Mouse (Mus musculus) megakaryocyte, adult 5-6 weeks (primary cell): Measurements from ENCODE around the gene Ppp2r5c. TPM values are rescaled to one million over a fixed set of nuclear protein-coding genes. Genes with fewer than 3 reads are reported as not detected.

Experiments
- ATAC-seq: 2 replicates; pipeline ENCODE4 v1.8.0; 2016; ENCODE audit warnings: mild to moderate bottlenecking, inconsistent platforms; ENCODE audit not compliant: poor library complexity, severe bottlenecking
- total RNA-seq, 2 experiments: library from RNA; stranded (forward) in 1 of 2; stranded (reverse) in 1 of 2; fragments of 153-499, 151-499 nt in 1 of 2; fragments of 221-1000, 200-1000 nt in 1 of 2; gene quantifications; 2 replicates each; pipeline versions ENCODE4 v1.2.3 to v1.2.4; 2015 to 2017

The Ppp2r5c gene
- total RNA-seq, 2 experiments from 2014 or later: 178 to 306 TPM

- ATAC-seq: peak; percentile 87
Observed at GRCm38 (mm10) chr12:110485585-110486331, 38.8 kb downstream of the Ppp2r5c start.

DNA sequence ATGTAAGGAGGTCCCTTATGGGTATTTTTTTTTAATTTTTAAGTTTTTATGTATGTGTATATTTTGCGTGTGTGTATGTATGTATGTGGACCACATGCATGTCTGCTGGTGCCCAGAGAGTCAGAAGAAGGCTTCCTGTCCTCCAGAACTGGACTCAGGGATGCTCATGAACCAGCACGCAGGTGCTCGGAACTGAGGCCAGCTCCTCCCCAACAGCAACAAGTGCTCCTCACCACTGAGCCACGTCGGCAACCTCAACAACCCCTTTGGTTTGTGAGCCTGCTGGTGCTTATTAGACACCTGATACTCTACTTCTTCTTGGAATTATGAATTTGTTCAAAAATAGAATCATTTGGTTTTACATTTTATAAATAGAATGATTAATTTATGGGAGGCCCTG is 39.9 kb downstream of the Ppp2r5c start:
- no peak for ATAC-seq

DNA sequence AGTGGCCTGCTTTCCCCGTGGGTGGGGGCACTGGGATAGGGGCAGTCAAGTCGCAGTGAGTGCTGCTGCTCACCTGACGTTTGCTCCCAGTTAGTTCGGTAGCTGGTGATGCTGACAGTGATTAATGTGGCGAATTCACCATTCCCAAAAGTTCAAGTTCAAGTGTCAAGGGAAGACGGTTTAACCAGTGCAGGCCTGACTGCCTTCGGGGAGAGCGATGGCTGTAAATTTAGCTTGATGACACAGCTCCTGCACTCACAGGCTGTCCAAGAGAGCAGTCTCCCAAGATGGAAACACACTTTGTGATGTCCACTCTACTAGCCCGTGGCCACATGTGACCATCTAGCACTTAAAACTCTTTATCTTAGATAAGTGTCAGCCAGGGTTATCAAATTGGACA is 41.1 kb downstream of the Ppp2r5c start:
- no peak for ATAC-seq

GRCm38 (mm10) chr12:110489946-110490701 is 43.2 kb downstream of the Ppp2r5c start:
- no peak for ATAC-seq

- no peak for ATAC-seq
Observed at GRCm38 (mm10) chr12:110492436-110492835, 45.5 kb downstream of the Ppp2r5c start.

- ATAC-seq: no peak
Observed at GRCm38 (mm10) chr12:110493597-110494369, 46.9 kb downstream of the Ppp2r5c start.

DNA sequence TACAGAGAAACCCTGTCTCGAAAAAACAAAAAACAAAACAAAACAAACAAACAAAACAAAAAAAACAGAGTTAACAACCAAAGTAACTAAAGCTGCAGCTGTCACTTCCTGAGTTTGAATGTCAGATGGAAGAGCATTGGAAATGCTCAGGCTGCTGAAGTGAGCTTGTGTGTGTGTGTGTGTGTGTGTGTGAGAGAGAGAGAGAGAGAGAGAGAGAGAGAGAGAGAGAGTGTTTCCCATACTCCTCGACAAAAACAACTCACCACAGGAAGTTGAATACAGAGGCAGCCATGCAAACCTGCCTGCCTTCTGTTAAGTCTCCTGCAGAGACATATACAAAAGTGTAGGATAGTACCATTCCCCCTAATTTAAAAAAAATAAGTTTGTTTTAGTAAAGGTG is 47.9 kb downstream of the Ppp2r5c start:
- no peak for ATAC-seq

- ATAC-seq: no peak
Observed at GRCm38 (mm10) chr12:110495260-110495659, 48.3 kb downstream of the Ppp2r5c start.

- ATAC-seq: no peak
Observed at GRCm38 (mm10) chr12:110496016-110496415, 49.1 kb downstream of the Ppp2r5c start.

DNA sequence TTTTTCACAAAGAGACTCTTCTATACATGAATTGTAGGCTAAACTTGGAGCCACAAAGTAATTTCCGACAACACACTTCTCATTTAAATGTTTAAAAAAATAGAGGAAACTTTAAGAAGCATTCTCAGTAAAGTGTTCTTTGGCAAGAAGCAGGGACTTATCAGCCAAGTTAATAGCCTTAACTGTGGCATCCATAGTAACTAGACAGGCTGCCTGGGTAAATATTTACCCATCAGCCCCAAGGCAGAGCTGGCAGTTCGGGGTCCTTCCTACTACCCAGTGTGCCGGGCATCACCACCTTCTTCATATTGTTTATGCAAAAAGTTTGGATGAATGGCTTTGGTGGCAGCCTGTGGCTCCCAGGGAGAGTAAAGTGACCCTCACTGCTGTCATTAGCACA is 50.1 kb downstream of the Ppp2r5c start:
- no peak for ATAC-seq

GRCm38 (mm10) chr12:110497485-110497884 is 50.6 kb downstream of the Ppp2r5c start:
- no peak for ATAC-seq

DNA sequence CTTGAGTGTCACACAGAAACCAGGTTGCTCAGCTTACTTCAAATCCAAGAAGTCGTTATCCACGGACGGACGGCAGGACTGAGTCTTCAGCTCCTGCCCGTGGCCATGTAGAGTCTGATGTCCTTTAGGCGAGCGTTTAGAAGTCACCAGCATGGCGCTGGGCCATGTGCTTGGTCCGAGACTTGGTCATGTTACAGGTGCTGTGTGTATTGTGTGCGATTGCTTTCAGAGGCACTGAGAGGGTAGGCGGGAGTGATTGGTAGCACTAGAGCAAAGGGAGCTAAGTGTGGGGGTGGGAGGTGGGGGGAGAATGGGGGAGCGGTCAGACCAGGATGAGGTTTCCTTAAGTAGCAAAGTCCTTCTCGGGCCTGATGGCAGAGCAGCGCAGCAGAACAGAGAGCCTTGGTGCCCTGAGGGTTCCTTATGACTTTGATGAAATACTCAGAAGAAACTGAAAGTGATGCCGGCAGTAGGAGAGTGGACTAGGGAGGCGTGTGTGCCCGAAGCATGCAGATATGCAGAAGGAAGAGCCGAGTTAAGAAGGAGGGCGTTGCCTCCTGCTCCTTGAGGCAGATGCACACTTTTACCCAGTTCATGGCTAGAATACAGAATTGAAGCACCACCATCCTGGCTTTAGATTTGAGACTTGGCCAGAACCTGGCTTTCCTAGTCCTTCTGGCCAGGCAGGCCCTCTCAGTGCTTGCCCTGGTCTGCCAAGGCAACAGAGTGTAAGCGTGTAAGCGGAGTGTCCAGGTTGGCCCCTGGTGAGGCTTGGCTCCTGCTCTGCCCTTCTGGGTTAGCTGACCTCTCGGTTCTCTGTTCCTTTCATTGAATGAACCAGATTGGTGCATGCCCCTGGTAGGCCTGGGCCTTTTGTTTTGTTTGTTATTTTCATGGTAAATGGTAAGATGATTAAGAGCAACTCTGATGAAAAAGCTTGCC is 51.6 kb downstream of the Ppp2r5c start:
- ATAC-seq: peak; percentile 56

GRCm38 (mm10) chr12:110499225-110499992 is 52.5 kb downstream of the Ppp2r5c start:
- ATAC-seq: peak; percentile 71

DNA sequence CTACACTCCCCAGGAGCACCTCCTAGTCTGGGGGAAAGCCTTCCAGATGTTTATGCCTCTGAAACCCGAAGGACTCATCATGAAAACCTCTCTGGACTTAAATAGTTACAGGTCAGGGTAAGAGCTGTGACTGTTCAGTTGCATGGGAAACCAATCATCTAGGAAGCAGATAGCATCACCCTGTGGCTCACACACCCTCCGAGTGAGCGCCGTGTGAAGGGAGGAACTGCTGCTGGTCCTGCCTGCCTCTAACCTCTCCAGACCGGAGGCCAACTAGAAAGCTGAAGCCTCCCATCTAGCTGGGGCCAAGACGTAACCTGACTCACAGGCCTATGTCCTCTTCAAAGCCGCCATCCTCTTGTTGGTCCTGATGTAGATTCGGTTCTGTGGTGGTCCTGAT is 53.2 kb downstream of the Ppp2r5c start:
- ATAC-seq: no peak

DNA sequence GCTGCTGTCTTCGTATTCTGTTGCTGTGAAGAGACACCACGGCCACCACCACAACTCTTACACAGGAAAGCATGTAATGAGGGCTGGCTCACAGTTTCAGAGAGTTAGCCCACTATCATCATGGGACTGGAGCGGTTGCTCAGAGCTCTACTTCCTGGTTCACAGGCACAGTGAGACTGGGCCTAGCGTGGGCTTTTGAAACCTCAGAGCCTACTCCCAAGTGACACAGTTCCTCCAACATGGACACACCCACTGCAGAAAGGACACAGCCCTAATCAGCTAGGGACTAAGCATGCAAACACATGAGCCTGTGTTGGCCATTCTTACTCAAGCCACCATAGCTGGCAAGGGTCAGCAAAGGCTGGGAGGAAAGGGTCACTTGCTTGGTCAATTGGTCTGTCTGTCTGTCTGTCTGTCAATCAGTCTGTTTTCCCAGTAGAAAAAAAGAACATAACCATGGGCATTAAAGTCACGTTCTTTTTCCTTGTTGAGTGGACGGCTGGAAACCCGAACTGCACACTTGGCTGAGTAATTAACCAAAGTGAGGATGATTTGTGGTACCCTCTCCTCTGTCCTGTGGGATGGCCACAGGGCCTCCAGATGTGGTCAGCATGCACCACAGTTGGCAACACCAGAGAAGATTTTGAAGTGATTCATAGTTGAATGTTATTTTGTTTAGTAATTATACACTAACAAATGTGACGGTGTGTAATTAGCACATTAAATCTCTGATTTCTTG is 56.7 kb downstream of the Ppp2r5c start:
- ATAC-seq: peak; percentile 74

DNA sequence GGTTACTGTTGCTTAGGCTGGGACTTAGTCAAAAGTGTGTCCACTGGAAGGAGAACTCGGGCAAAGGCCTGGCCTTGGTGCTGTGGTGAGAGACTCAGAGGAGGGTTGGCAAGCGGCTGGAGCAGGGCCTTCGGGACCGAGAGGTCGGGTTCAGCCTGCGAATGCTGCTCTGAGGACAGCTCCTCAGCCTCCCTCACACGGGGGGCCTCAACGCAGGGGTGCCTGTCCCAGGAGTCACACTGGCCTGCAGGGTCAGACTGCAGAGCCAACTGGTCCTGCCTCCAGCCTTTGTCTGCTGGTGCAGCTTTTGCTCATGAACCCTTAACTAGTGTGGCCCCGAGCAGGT is 57.2 kb downstream of the Ppp2r5c start:
- no peak for ATAC-seq

GRCm38 (mm10) chr12:110504793-110505192 is 57.9 kb downstream of the Ppp2r5c start:
- ATAC-seq: peak; percentile 25

GRCm38 (mm10) chr12:110506046-110506445 is 59.1 kb downstream of the Ppp2r5c start:
- no peak for ATAC-seq

GRCm38 (mm10) chr12:110507714-110508297 is 60.9 kb downstream of the Ppp2r5c start:
- no peak for ATAC-seq
